Mouse (Mus musculus) layer of hippocampus, postnatal 10 days (tissue): Measurements from ENCODE around the gene Gkap1. TPM values are rescaled to one million over a fixed set of nuclear protein-coding genes. Genes with fewer than 3 reads are reported as not detected.

ENCODE experiments used
- DNase-seq, 2 experiments: peaks; one replicate each; pipeline ENCODE4 v3.0.0; 2021; ENCODE audit warnings: low spot score in 2 of 2
- long read RNA-seq: library from polyadenylated mRNA; stranded (forward); transcript quantifications from one replicate; pipeline ENCODE4 v2.0.0, GENCODE M21; 2023
- total RNA-seq, 2 experiments: library from RNA; stranded (reverse); gene quantifications; 2 replicates each; pipeline ENCODE4 v1.2.3; 2021

The Gkap1 gene
- 10 to 100 TPM; 24.3 to 24.6 TPM for total RNA-seq
- long read RNA-seq, transcript Gkap1-201 (12 exons, 1,523 nt) = major isoform, 12 of 22 reads
- long read RNA-seq, partial matches to known transcripts = 1 of 22 reads
- long read RNA-seq, other reads (novel, unspliced or antisense) = 9 of 22 reads

- no peak for DNase-seq
These were observed at the start of gene Gkap1 for GRCm38 (mm10) chr13:58275599-58275998. Gene Gkap1, minus strand, starts transcription at chr13:58275699.

- DNase-seq = no peak
These were observed 42.3 kb upstream of the Gkap1 start for GRCm38 (mm10) chr13:58317768-58318167.

- DNase-seq = no peak
These were observed 39.5 kb upstream of the Gkap1 start for GRCm38 (mm10) chr13:58314991-58315390.

- DNase-seq = no peak
These were observed 38.3 kb upstream of the Gkap1 start for GRCm38 (mm10) chr13:58313758-58314157.

- DNase-seq = no peak
These were observed 35.9 kb upstream of the Gkap1 start for GRCm38 (mm10) chr13:58311351-58311750.

- no peak for DNase-seq
These were observed 34.0 kb upstream of the Gkap1 start for GRCm38 (mm10) chr13:58309499-58309898.

- DNase-seq = no peak
These were observed 32.0 kb upstream of the Gkap1 start for GRCm38 (mm10) chr13:58307453-58307852.

- DNase-seq = no peak
These were observed 29.7 kb upstream of the Gkap1 start for GRCm38 (mm10) chr13:58305230-58305629.

- no peak for DNase-seq
These were observed 27.1 kb upstream of the Gkap1 start for GRCm38 (mm10) chr13:58302421-58303145.

- DNase-seq = no peak
These were observed 26.5 kb upstream of the Gkap1 start for GRCm38 (mm10) chr13:58301961-58302360.

- no peak for DNase-seq
These were observed 23.3 kb upstream of the Gkap1 start for GRCm38 (mm10) chr13:58298756-58299155.

GRCm38 (mm10) chr13:58295582-58295981 lies 20.1 kb upstream of the Gkap1 start:
- DNase-seq = no peak

GRCm38 (mm10) chr13:58292811-58293210 lies 17.3 kb upstream of the Gkap1 start:
- DNase-seq = no peak

GRCm38 (mm10) chr13:58289308-58289707 lies 13.8 kb upstream of the Gkap1 start:
- DNase-seq = no peak

- DNase-seq = peak; percentile 90 to 92
These were observed 12.3 kb upstream of the Gkap1 start for GRCm38 (mm10) chr13:58287822-58288221.

- DNase-seq = no peak
These were observed 8.0 kb upstream of the Gkap1 start for GRCm38 (mm10) chr13:58283466-58283865.

- DNase-seq = no peak
These were observed 6.4 kb upstream of the Gkap1 start for GRCm38 (mm10) chr13:58281936-58282335.

- no peak for DNase-seq
These were observed 5.0 kb upstream of the Gkap1 start for GRCm38 (mm10) chr13:58280528-58280927.

GRCm38 (mm10) chr13:58276256-58276655 lies 757 bp upstream of the Gkap1 start:
- no peak for DNase-seq

- DNase-seq = no peak
These were observed 423 bp downstream of the Gkap1 start for GRCm38 (mm10) chr13:58275076-58275475.

- peak; percentile 63 to 72 for DNase-seq
These were observed 1.1 kb downstream of the Gkap1 start for GRCm38 (mm10) chr13:58274259-58274991.
